Mouse (Mus musculus) forebrain, postnatal 0 days (tissue): ENCODE results near the gene Tmem82. TPM values are rescaled to one million over a fixed set of nuclear protein-coding genes. Genes with fewer than 3 reads are reported as not detected.

Experiments
- ATAC-seq: fragments of 200-750 bp; cut with Nextera tagmentation; 2 replicates; pipeline ENCODE4 v1.8.0; 2017; ENCODE audit warnings: mild to moderate bottlenecking, moderate library complexity
- DNase-seq: peaks from one replicate; pipeline ENCODE4 v3.0.0-alpha.2; 2015
- H3K27ac ChIP-seq: fragments of 300-500 bp; sonication (generic); 2 replicates; pipeline ENCODE4 v1.5.1; 2014; ENCODE audit warnings: low read depth, mild to moderate bottlenecking, antibody characterized with exemption, low read length, moderate library complexity, mixed read lengths
- H3K27me3 ChIP-seq: fragments of 300-500 bp; sonication (generic); 2 replicates; pipeline ENCODE4 v1.6.1; 2014; ENCODE audit warnings: mild to moderate bottlenecking, low read length, mixed read lengths; ENCODE audit not compliant: insufficient read depth
- H3K36me3 ChIP-seq: fragments of 300-500 bp; sonication (generic); 2 replicates; pipeline ENCODE4 v1.6.1; 2014; ENCODE audit warnings: mild to moderate bottlenecking, moderate library complexity; ENCODE audit not compliant: insufficient read depth
- H3K4me1 ChIP-seq: fragments of 300-500 bp; sonication (generic); 2 replicates; pipeline ENCODE4 v1.6.1; 2014; ENCODE audit warnings: antibody characterized with exemption; ENCODE audit not compliant: insufficient read depth
- H3K4me2 ChIP-seq: fragments of 300-500 bp; sonication (generic); 2 replicates; pipeline ENCODE4 v1.6.1; 2014; ENCODE audit warnings: low read depth, mild to moderate bottlenecking, moderate library complexity
- H3K4me3 ChIP-seq: fragments of 300-500 bp; sonication (generic); 2 replicates; pipeline ENCODE4 v1.5.1; 2014; ENCODE audit warnings: low read depth, low read length, mixed read lengths
- H3K9ac ChIP-seq: fragments of 300-500 bp; sonication (generic); 2 replicates; pipeline ENCODE4 v1.6.1; 2014; ENCODE audit warnings: mild to moderate bottlenecking
- H3K9me3 ChIP-seq: fragments of 300-500 bp; sonication (generic); 2 replicates; pipeline ENCODE4 v1.6.1; 2016; ENCODE audit warnings: low read length
- CTCF ChIP-seq: sonication (generic); IDR thresholded peaks from 2 replicates; pipeline ENCODE4 v1.5.1; 2016; ENCODE audit warnings: antibody characterized with exemption, control low read depth, low read depth
- WGBS: fragments of 180-500 bp; shearing (Covaris S2); extraction: QIAGEN DNeasy Blood & Tissue Kit; methylation state at CpG from one replicate; pipeline ENCODE4 v1.1.7; 2014; 5-methylcytosine and 5-hydroxymethylcytosine counted together
- polyA plus RNA-seq: library from polyadenylated mRNA; unstranded; fragments of >200 nt; fragmentation: Nextera tagmentation; extraction: Ambion mirVana; gene quantifications from 2 replicates; pipeline ENCODE4 v1.2.1, GENCODE M21; 2015
- total RNA-seq: library from RNA; depleted of rRNA; stranded (reverse); fragments of >200 nt; gene quantifications from 2 replicates; pipeline ENCODE4 v1.2.3, GENCODE M21; 2014

Gene Tmem82
- total and polyA plus RNA-seq, 2 experiments from 2014 or later = 0.21 to 0.33 TPM

GRCm38 (mm10) chr4:141622580-141622979, 4.1 kb upstream of the Tmem82 start:
- H3K4me2 ChIP-seq = no peak overlapping the region
- no peak overlapping the region for H3K9ac ChIP-seq
- no peak overlapping the region for H3K27ac ChIP-seq
- H3K9me3 ChIP-seq = no peaks in the 10 kb centered on the region
- no peak overlapping the region for H3K4me3 ChIP-seq
- no peak for DNase-seq
- H3K27me3 ChIP-seq = no peaks in the 10 kb centered on the region
- peaks cover 21% of the 10 kb centered on the region for H3K36me3 ChIP-seq
- WGBS = 90% methylated on average over 5 of the region's 5 CpGs
- no peak for TF ChIP-seq CTCF
- H3K4me1 ChIP-seq = no peaks in the 10 kb centered on the region
- ATAC-seq = no peak

- Histone ChIP-seq H3K27me3 (no peaks in the 10 kb centered on the region), H3K4me1 (no peaks in the 10 kb centered on the region), H3K9ac (no peak overlapping the region), H3K4me2 (no peak overlapping the region), H3K36me3 (peaks cover 18% of the 10 kb centered on the region), H3K9me3 (no peaks in the 10 kb centered on the region), H3K4me3 (no peak overlapping the region), H3K27ac (no peak overlapping the region)
- DNase-seq = no peak
- 86% methylated on average over 8 of the region's 8 CpGs for WGBS
- no peak for TF ChIP-seq CTCF
- no peak for ATAC-seq
Measured at GRCm38 (mm10) chr4:141622091-141622490, 3.7 kb upstream of the Tmem82 start.

GRCm38 (mm10) chr4:141621297-141621696, 2.9 kb upstream of the Tmem82 start:
- no peaks in the 10 kb centered on the region for H3K9me3 ChIP-seq
- H3K9ac ChIP-seq = no peak overlapping the region
- H3K4me2 ChIP-seq = no peak overlapping the region
- no peak overlapping the region for H3K4me3 ChIP-seq
- no peak for DNase-seq
- TF ChIP-seq CTCF = no peak
- H3K27me3 ChIP-seq = no peaks in the 10 kb centered on the region
- ATAC-seq = no peak
- H3K4me1 ChIP-seq = no peaks in the 10 kb centered on the region
- peaks cover 11% of the 10 kb centered on the region for H3K36me3 ChIP-seq
- H3K27ac ChIP-seq = no peak overlapping the region
- WGBS = 85% methylated on average over 8 of the region's 8 CpGs

GRCm38 (mm10) chr4:141619299-141619883, 958 bp upstream of the Tmem82 start:
- TF ChIP-seq CTCF = no peak
- 86% methylated on average over 9 of the region's 9 CpGs for WGBS
- H3K4me1 ChIP-seq = no peaks in the 10 kb centered on the region
- H3K4me2 ChIP-seq = no peak overlapping the region
- no peaks in the 10 kb centered on the region for H3K27me3 ChIP-seq
- DNase-seq = no peak
- H3K9me3 ChIP-seq = no peaks in the 10 kb centered on the region
- H3K9ac ChIP-seq = no peak overlapping the region
- ATAC-seq = no peak
- H3K4me3 ChIP-seq = no peak overlapping the region
- H3K36me3 ChIP-seq = no peaks in the 10 kb centered on the region
- no peak overlapping the region for H3K27ac ChIP-seq

GRCm38 (mm10) chr4:141617863-141618564, 419 bp downstream of the Tmem82 start:
- H3K4me3 ChIP-seq = no peak overlapping the region
- DNase-seq = peak; percentile 19

GRCm38 (mm10) chr4:141617299-141617698, 1.1 kb downstream of the Tmem82 start:
- H3K27ac ChIP-seq = no peak overlapping the region
- no peaks in the 10 kb centered on the region for H3K9me3 ChIP-seq
- peak; percentile 50 for TF ChIP-seq CTCF
- no peak overlapping the region for H3K4me3 ChIP-seq
- ATAC-seq (no peak; the same call in none of the 2 replicates), DNase-seq (peak; percentile 54)
- no peaks in the 10 kb centered on the region for H3K36me3 ChIP-seq
- no peaks in the 10 kb centered on the region for H3K27me3 ChIP-seq
- no peaks in the 10 kb centered on the region for H3K4me1 ChIP-seq
- 7% methylated on average over 20 of the region's 20 CpGs for WGBS
- peak overlapping the region; percentile 23 for H3K4me2 ChIP-seq
- no peak overlapping the region for H3K9ac ChIP-seq

More at GRCm38 (mm10) chr4:141617863-141618564, 419 bp downstream of the Tmem82 start:
- no peak for TF ChIP-seq CTCF
- Histone ChIP-seq H3K27ac (no peak overlapping the region), H3K4me2 (peak overlapping the region; percentile 23), H3K9me3 (no peaks in the 10 kb centered on the region), H3K4me1 (no peaks in the 10 kb centered on the region), H3K27me3 (no peaks in the 10 kb centered on the region), H3K36me3 (no peaks in the 10 kb centered on the region), H3K9ac (no peak overlapping the region)
- no peak; the same call in 1 of the 2 replicates for ATAC-seq
- 16% methylated on average over 22 of the region's 22 CpGs for WGBS

- Histone ChIP-seq H3K9ac (no peak overlapping the region), H3K27ac (no peak overlapping the region), H3K27me3 (no peaks in the 10 kb centered on the region), H3K36me3 (no peaks in the 10 kb centered on the region), H3K9me3 (no peaks in the 10 kb centered on the region), H3K4me1 (no peaks in the 10 kb centered on the region), H3K4me3 (no peak overlapping the region), H3K4me2 (no peak overlapping the region)
- no peak for TF ChIP-seq CTCF
- ATAC-seq (no peak), DNase-seq (no peak)
- WGBS = 81% methylated on average over 6 of the region's 6 CpGs
Measured at GRCm38 (mm10) chr4:141616811-141617210, 1.6 kb downstream of the Tmem82 start.
